Mouse (Mus musculus) lung, postnatal 36 days (tissue): ENCODE measurements at regions not wholly inside any gene's neighbourhood (a gene's known extent, or its start where the extent isn't known, plus 50 kb on each side); places are given as distances from the start of the nearest gene placed in this dataset.
A peak's percentile ranks its signal among the peaks of the same experiment; 100 is the strongest.
"Not testable (repeated sequence)": the region's sequence is repeated elsewhere in the genome, so short reads cannot be mapped to it uniquely, and the experiment has no call there.

Experiments used
- DNase-seq: peaks from one replicate; pipeline ENCODE4 v3.0.0; 2022; ENCODE audit warnings: mixed read lengths

DNA sequence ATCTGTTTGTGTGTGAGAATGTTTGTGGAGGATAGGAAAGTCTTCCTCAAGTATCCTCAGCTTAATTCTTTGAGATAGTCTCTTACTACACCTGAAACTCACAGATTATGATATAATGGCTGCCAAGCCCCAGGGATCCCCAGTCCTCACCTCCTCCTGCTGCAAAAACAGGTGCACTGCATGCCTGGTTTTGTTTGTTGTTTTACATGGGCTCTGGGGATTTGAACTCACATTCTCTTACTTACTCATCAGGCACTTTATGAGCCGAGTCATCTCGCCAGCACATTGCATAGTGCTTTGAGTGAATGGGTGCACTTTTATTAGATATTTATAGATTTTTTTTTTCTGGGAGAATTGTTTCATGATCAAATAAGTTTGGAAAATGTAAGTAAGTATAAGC, 56.3 kb downstream of the Mterf1b start:
- no peak for DNase-seq

DNA sequence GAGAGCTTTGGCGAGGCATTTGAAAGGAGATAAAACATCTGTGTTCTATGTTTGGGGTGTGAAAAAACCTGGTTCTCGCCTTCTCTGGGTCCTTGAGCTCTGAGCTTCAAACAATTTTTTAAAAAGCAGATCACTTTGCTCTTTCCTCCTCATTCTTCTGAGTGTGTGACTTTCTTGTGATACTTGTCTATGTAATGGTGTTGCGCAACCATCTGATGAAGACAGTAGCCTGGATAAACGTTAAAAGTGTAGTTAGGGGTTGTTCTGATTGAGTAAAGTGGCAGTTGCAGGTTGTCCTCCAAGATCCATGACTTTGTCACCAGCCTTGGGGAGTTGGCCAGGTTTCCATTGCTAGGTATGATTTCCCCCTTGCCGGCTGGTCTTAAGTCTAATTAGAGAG, 62.1 kb downstream of the Mterf1b start:
- not testable (repeated sequence) for DNase-seq

DNA sequence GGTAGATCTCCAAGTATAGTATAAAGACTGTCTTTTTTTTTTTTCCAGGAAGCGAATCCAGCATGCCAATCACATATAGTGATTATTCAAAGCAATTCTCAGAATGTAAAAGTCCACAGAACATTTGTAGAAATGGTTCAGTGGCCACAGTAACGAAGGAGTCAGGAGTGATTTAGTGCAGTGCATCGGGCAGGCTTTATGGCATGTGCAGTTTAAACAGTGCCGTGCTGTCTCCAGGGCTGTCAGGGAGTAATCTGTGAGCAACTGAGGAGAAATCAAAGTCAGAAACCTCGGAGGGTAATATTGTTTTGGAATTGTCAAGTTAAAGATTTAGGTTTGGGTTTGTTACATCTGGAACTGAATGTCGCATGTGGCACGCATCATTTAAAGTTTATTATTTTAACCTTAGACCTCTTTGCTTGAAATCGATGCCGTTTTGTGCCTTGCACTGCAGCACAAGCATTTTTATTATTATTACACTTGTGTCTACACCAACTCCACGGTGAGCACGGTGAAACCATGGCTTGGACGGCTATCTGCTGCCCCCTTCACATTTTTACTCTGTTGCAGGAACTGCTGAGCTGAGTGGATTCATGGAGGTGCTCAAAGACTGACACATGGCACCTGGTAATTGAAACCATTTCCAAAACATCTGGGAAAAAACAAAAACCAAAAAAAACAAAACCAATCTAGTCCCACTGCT, 65.0 kb downstream of the Mterf1b start:
- no peak for DNase-seq

DNA sequence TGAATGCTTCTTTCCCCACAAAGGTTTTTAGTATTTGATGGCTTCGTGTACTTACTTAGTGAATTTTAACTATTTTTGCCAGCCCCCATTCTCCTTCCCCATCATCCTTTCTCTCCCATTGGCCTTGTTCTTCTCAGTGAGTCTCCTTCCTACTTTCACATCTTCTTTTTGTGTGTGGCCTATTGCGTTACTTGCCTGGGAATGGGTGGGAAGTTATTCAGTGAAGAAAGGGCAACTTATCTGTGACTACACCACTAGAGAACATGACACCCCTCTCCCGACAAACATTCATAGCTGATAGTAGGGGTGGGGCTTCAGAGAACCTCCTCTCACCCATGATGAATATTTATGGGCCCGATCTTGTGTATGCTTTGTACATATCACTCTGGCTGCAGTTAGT, 67.1 kb downstream of the Mterf1b start:
- no peak for DNase-seq

DNA sequence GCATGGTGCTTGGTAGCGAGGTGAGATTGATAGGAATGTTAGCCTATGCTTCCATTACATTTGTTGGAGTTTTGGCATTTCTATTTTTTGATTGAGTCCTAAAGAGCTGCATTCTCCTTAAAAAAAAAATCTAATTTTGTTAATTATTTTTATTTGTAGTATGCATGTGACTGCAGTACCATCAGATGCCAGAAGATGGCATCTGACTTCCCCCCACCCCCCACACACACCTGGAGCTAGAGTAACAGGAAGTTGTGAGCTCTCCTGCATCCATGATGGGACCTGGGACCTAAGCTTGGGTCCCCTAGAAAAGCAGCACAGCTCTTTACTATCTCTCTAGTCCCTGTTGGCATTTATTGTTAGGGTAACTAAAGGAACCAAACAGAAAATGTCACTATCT, 70.5 kb downstream of the Mterf1b start:
- no peak for DNase-seq

DNA sequence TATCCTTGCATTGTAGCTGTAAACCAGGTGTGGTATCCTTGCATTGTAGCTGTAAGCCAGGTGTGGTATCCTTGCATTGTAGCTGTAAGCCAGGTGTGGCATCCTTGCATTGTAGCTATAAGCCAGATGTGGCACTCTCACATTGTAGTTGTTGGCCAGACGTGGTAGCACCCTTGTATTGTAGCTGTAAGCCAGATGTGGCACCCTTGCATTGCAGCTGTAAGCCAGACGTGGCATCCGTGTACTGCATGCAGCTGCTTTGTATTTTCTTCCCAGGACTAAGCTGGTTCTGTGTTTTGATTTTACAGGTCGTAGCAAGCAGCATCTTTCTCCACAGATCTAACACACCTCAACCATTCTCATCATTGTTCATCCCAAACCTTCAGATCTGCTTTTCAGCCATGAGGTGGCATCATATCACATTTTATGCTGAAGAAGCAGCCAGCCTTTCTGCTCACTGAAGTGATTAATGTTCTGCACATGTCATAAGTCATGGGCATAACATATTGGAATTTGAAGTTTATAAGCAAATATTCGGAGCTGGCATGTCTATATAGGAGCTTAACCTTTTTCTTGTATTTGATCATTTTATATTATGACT, 71.5 kb downstream of the Mterf1b start:
- DNase-seq, result peak; percentile 21

DNA sequence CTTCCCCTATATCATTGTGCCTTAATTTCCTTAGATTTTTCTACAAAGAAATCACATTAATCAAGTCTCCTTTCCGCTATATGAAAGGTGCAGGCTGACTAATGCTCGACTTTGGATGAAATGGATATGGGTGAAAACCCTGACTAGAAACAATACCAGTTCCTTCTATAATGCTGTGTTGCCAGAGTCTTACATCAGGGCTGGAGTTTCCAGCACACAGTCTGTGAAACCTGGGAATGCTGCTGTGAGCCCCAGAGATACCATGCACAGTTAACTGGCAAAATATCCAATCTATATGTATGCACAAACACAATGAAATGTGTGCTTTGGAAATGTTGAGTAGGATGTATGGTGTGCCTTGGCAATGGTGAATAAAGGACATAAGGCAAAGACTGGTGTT, 75.5 kb downstream of the Mterf1b start:
- DNase-seq, result no peak

DNA sequence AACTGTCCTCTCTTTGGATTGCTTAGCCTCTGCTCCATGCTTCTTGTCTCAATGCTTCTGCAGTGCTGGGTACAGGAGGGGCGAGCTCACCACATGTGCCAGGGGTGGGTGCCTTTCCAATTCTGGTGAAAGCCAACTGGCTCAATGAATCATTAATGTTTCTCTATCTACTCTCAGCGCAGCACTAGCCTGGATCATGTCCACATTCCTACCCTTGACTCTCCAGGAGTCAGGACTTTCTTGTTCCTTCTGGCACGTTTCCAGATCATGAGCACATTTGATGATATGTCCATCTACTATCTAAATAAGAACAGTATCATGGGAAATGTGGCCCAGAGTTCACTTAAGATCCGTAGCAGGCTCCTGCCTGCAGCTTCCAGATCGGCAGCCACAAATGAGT, 80.8 kb downstream of the Mterf1b start:
- peak; percentile 29 for DNase-seq

DNA sequence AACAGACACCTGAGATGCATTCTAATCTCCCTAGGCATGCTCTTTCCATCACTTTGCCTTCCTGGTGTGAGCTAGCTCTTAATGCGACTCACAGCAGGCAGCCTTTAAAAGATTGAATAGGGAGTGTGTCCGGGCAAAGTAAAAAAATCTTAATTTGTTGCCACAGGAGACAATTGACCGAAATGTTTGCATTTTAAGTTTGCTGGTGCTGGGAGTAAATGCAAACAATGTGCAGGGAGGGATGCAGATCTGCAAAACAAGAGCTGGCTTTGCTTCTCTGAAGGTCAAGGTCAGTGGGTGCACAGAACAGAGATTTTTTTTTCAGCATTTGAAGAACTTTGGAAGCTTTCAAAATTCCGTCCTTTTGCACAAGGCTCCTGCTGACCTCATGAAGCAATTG, 111.4 kb downstream of the Mterf1b start:
- no peak for DNase-seq

DNA sequence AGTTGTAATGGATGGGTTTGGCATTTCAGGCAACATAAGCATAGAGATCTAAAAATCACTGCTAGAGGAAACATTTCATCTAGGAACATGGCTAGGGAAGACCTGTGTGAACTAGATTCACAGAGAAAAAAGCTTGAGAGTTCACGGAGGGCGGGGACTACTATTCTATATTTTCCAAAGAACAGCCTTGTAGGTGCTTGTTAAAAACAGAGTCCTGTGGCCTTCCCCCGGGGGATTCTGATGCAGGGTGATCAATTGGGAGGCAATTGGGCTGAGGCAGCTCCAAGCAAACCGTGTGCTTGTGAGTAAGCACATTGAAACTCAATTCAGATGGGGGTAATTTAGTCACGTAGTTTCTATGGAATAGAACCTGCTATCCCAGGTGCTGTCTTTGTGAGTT, 112.0 kb downstream of the Mterf1b start:
- no peak for DNase-seq

DNA sequence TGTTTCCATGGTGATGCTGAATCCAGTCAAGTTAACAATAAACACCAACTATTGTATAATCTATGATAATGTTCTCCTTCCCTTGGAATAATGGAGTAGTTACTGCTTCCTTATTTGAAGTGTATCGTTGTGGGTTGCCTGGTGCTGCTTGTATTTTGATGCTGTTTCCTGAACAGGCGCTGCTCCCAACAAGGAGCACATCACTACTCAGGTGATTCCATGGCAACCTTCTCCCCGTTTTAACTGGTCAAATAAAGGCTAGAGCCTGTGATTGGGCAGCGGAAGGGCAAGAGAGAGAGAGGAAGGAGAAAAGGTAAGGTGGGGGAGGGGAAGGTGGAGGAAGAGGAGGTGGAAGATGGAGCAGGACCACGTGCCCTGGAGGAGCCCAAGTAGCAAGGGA, 116.3 kb downstream of the Mterf1b start:
- DNase-seq, result no peak

DNA sequence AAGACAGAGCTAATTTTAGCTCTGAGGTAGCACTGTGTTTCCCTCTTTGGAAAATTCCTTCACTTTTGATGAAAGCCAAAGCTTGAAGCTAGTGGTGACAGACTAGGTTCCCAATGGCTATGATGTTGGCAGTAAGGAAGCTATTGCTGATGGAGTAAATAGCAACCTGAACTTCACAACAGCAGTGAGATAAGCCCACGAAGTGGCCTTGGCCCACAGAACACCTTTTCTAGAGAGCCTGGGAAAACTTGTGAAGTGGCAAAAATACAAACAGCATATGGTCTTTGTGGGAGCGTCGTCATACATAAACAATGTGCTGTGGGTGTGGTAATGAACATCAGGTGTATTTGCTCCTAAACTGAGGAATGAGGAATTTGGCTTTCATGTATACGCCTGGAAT, 119.0 kb downstream of the Mterf1b start:
- DNase-seq, result peak; percentile 68

DNA sequence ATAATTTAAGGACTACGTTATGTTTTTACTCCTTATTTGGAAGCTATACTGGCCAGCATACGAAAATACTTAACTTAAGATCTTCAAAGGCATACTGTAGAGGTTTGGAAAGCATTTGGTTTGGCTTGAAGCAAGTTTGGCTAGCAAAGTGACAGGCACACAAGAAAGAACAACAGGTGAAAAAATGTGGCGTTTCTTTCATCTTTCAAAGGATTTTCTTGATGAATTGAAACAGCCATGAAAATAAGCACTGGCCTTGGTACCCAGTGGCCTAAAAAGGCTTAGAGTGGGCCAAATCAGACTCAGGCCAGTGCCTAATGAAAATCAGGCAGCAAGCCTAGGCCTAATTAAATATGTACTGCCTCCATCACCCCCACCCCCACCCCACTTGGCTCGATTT, 119.4 kb downstream of the Mterf1b start:
- DNase-seq, result no peak

DNA sequence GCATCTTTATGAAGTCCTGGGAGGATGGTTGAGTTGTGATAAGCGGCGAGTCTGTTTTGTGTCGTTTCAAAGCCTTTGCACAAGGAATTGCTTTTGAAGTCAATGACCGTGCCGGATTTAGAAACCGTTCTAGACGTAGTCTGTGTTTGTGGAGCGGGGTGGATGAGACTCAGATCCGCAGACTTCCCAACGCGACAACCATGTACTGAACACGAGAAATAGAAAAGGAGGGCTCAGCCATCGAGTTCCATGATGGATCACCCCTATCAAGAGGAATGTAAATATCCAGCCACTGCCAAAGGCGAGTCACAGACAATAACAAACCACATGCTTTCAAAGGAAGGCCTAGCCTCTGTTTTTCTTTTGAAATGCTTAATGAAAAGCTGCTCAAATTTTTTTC, 120.5 kb downstream of the Mterf1b start:
- DNase-seq, result peak; percentile 50

DNA sequence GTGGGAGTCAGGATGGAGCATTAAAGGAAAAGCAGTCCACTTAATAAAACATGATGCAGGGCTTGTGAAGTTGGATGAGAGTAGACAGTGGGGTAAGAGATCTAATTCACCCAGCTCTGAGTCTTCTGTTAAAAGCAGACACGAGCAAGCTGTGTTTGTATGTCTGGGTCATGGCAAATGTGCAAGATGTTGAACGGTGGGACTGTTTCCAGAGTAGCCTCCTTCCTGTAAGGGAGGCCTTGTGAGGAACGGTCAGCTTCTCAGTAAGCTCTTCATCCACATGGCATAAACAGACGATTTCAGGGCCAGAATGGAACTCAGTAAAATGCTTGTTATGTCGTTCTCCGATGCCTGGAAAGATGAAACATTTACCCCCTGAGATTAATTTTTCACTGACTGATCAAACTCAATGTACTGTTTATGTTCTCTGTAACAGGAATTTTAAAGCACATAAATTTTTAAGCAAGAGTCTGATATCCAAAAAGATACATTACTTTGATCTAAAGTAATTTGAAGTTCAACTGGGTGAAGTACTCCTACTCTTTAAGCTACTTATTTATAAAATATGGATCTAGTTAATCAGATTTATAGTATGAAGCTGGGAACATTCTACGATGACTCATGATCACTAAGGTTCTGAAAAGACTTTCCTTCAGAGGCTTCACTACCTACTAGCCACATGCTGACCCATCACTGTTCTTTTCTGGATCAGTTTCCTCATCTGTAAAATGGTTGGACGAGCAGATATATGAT, 130.6 kb downstream of the Mterf1b start:
- peak; percentile 20 for DNase-seq

DNA sequence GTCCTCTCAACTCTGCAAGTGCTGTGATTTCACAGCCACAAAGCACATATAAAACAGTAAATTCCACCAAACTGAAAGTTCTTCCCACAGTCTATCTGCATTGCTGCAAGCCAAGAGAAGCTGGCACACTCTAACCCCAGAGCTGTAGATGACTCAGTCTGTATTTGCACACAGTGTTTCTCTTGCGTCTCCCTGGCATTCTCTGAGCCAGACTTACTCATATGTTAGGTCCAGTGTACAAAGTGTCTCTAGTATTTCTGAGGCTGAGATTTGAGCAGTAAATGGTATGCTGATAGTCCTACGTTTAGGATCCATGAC, 131.2 kb downstream of the Mterf1b start:
- peak; percentile 44 for DNase-seq

DNA sequence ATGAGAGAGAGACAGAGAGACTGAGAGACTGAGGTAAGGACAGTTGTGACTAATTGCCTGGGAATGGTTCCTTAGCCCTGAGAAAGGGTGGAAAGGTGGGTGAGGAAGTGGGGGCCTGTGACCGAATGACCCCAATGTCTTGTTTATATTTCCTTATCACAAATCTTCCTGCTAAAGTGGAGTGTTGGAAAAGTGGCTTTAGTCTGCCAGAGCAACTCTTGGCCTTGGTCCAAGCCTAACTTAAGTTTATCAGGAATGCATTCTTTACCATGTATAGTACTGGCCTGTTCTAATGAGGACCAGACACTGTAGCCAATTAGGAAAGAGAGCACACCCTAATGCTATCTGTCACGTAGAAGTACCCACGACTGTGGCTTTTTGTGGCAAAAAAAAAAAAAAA, 133.6 kb downstream of the Mterf1b start:
- DNase-seq, result peak; percentile 65

DNA sequence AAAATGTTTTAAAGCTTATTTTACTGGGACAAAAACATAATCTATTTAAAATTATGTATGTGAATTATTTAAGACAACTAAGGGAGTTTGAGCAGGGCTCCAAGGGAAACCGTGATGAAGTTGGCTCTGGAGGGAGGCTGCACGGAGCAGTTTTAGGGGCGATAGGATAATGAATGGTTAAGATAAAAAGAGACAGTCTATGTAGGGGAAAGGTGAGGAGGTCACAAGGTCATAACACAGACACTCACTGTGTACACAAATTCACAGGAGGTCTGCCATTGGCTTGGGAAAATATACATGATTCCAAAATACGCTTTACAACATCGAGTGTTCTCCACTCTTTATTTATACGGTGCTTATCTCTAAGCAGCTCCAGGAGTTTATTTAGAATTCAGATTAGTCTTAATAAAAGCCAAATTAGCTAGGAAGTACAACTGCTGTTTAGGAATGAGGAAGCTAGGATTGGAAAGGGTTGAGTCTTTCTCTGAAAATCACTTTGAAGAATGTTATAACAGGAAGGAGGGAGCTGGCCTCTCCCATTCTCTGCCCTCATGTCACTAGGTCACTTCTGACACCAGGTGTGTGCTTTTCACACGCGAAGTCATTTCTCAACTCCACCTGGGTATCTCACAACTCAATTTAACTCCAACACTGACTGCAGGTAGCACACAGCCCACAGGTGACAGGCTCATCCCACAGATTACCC, 134.3 kb downstream of the Mterf1b start:
- no peak for DNase-seq

DNA sequence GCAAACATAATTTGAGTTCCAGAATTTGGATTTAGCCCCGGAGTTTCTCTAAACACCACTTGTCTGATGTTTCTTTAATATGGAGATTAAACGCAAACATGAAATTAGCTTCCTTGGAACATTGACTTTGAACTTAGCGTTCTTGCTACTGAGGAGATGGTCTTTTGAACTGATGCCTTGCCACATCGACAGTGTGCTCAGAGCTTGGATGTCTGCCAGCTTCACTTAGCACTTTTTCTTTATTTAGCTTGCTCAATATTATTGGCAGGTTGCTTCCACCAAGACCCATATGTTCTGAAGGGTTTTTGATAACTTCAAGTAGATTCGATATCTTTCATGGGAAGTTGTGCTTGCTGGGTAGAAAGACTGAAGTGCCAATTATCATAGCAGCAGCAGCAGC, 143.5 kb downstream of the Mterf1b start:
- DNase-seq, result peak; percentile 41

DNA sequence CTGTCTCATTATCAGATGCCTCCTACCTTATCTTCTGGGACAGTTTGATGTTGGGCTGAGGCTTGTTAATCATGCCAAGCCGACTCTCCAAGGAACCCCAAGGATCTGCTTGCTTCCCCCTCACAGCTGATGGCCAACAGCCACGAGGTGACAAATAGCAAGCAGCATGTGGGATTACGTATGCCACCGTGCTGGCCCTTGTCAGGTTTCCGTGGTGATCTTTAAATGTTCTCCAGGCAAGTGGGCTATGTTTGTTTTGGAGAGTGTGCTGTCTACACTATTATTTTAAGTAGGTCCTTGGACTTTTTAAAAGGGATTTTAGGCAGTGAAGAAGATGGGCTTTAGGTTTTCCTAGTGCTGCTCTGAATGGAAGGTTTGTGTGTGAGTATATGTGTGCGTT, 149.8 kb downstream of the Mterf1b start:
- DNase-seq, result no peak

DNA sequence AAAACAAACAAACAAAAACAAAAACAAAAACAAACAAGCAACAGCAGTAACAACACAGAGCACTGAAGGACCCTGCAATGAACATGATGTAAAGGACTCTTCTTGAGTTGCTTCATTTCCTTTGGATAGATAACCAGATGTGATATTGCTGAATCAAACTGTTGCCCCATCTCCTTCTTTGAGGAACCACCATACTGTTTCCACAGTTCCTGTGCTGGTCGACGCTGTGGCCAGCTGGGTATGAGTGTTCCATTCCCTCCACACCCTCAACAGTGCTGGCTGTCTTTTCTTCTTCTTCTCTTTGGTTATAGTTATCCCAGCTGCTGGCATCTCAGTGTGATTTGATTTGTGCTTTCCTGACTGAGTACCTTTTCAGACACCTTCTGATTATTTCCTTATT, 152.3 kb downstream of the Mterf1b start:
- no peak for DNase-seq

DNA sequence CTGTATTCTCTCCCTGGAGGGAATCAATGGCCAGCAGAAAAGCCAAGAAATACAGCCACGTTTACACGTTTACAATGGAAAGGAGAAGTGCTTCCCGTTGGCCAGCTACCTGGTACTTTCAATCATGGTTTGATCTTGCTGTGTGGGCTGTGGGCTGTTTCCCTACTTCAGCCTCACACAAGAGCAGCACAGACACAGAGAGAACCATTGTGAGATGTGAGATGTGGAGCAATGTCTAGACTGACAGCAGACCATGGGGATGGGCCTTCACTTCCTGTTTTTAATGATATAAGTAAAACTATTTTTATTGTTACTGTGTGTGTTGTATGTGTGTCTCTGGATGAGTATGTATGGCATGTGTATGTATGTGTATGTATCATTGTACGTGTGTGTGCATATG, 156.2 kb downstream of the Mterf1b start:
- no peak for DNase-seq

DNA sequence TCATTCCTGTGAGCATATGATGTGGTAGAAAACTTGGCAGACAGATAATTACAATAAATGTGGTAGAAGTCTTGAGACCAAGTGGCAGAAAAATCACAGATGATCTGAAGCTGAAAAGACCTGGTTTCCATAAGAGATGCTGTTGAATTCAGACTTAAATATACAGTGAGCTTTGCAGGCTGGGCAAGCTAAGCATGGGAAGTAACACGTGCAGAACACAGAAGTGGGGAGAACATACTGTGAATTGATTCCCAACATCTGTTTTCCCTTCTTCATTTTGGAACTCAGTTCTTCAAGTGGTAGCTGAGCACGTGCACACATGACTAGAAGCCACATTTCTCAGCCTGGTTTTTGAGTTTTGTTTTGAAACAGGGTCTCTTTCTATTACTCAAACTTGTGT, 157.8 kb downstream of the Mterf1b start:
- no peak for DNase-seq
